In genomic region chr8:104591133-104591834, GRCm38 (mm10) we compare ENCODE assay signal across 7 mouse cellular contexts. TPM values are rescaled to one million over a fixed set of nuclear protein-coding genes. Genes with fewer than 3 reads are reported as not detected.
DNase-seq lines count a peak whose midpoint lies in the region; ATAC-seq lines count a peak whose summit lies in the region.

Pdp2 (plus strand) TSS chr8:104591451.

- H3K4me2 ChIP-seq in intestine, embryonic 16.5 days (ENCODE audit: low read depth, low read length), result peak within 1 kb of the TSS; percentile 86
- H3K4me2 ChIP-seq in midbrain, embryonic 11.5 days, result peak within 1 kb of the TSS; percentile 82

- peaks cover 11% of the 10 kb centered on the region for H3K36me3 ChIP-seq in intestine, embryonic 16.5 days (ENCODE audit: control insufficient read depth, insufficient read depth, low read length)
- H3K36me3 ChIP-seq in midbrain, embryonic 11.5 days (ENCODE audit: control insufficient read depth, insufficient read depth, low read length), result peaks cover 12% of the 10 kb centered on the region; the same call in 1 of the 2 replicates

- no peaks in the 10 kb centered on the region for H3K9me3 ChIP-seq in intestine, embryonic 16.5 days (ENCODE audit: control insufficient read depth, low read length)
- no peaks in the 10 kb centered on the region for H3K9me3 ChIP-seq in midbrain, embryonic 11.5 days (ENCODE audit: control insufficient read depth, low read length)

- peak within 1 kb of the TSS; percentile 76 for H3K9ac ChIP-seq in intestine, embryonic 16.5 days (ENCODE audit: low read depth, low read length)
- H3K9ac ChIP-seq in midbrain, embryonic 11.5 days (ENCODE audit: low read length), result peak within 1 kb of the TSS; percentile 81

- H3K4me1 ChIP-seq in intestine, embryonic 16.5 days (ENCODE audit: control insufficient read depth, insufficient read depth, low read length), result peaks cover 12% of the 10 kb centered on the region
- peaks cover 3% of the 10 kb centered on the region; the same call in 1 of the 2 replicates for H3K4me1 ChIP-seq in midbrain, embryonic 11.5 days (ENCODE audit: control insufficient read depth, insufficient read depth, low read length)

- no peaks in the 10 kb centered on the region for H3K27me3 ChIP-seq in intestine, embryonic 16.5 days (replicated peaks; ENCODE audit: control insufficient read depth, insufficient read depth, low read length)
- H3K27me3 ChIP-seq in midbrain, embryonic 11.5 days (ENCODE audit: control insufficient read depth, insufficient read depth, low read length), result no peaks in the 10 kb centered on the region

- peak within 1 kb of the TSS; percentile 91 for H3K27ac ChIP-seq in intestine, embryonic 16.5 days (ENCODE audit: low read length)
- peak within 1 kb of the TSS; percentile 71 for H3K27ac ChIP-seq in midbrain, embryonic 11.5 days (ENCODE audit: low read depth, low read length)

- intact Hi-C loops in left cerebral cortex, postnatal 36 days (cut with DNase I), result no loop called here

- H3K4me3 ChIP-seq in intestine, embryonic 16.5 days (ENCODE audit: low read length), result peak within 1 kb of the TSS; percentile 73
- H3K4me3 ChIP-seq in midbrain, embryonic 11.5 days (ENCODE audit: low read depth, low read length), result peak within 1 kb of the TSS; percentile 67

- DNase-seq in adrenal gland, adult 8-10 months, result peak; percentile 94
- DNase-seq in embryo, embryonic 9.5 days (ENCODE audit: extremely low spot score), result peak; percentile 93
- DNase-seq in gastrocnemius, postnatal 4 days (ENCODE audit: low spot score in 2 of 2), result peak; percentile 55 to 84
- peak; percentile 91 to 93 for DNase-seq in left cerebral cortex, postnatal 36 days (ENCODE audit: low spot score in 2 of 2)
- DNase-seq in midbrain, embryonic 11.5 days (ENCODE audit: low spot score, missing footprints), result peak; percentile 98
- DNase-seq in skeletal muscle tissue, adult 2 months (ENCODE audit: low read depth, low spot score), result peak; percentile 92

- peak; percentile 99 for ATAC-seq in intestine, embryonic 16.5 days
- ATAC-seq in midbrain, embryonic 11.5 days (ENCODE audit: low FRiP score), result peak; percentile 98

- under 1% methylated on average over 44 of the region's 44 CpGs for WGBS in intestine, embryonic 16.5 days
- 1% methylated on average over 43 of the region's 44 CpGs for WGBS in midbrain, embryonic 11.5 days

RNA-seq across cellular contexts. Expression of gene Pdp2, which starts in this region (rescaled TPM):
- total RNA-seq in adrenal gland, adult 8-10 months (2022), result 10 to 100 TPM; 31.7 to 43.6 (median 38.0) TPM
- 1 to 10 TPM; 5.9 to 6.9 TPM for total RNA-seq in gastrocnemius, postnatal 4 days (2021)
- 18.2 and 18.4 TPM in 2 replicates for polyA plus RNA-seq in intestine, embryonic 16.5 days (2015; fragmentation: Nextera tagmentation; extraction: Ambion mirVana)
- total RNA-seq in left cerebral cortex, postnatal 36 days (2021), result 1 to 10 TPM; 8.1 to 9.0 TPM
- 17.2 and 17.3 TPM in 2 replicates for polyA plus RNA-seq in midbrain, embryonic 11.5 days (2014; fragmentation: Nextera tagmentation; extraction: Ambion mirVana)

Comparison
In these comparisons a context has a peak if more than half of its experiments do, and no peak if none do; other contexts are left out.
1. Peak in every context shown above with its lines: DNase-seq, ATAC-seq, H3K4me3 ChIP-seq and H3K27ac ChIP-seq.